ENCODE assay signal across 1 mouse cellular context in genomic region chr11:86614607-86615006, GRCm38 (mm10).
TF ChIP-seq lines count a peak whose summit lies in the region.

No protein-coding gene starts in this region.

TF ChIP-seq in CH12.LX, 34 proteins besides CTCF, POLR2A, EP300 and RAD21 (continued from another document):
- TF ChIP-seq BHLHE40 (IDR thresholded peaks at IDR 0.05; ENCODE audit: low read depth, low read length) (0 out of 2 replicates have a peak, but pooled peaks have one; percentile 4), CHD1 (IDR thresholded peaks at IDR 0.05; ENCODE audit: low read depth, low read length) (0 out of 2 replicates have a peak, but pooled peaks have one; percentile 2), MAZ (IDR thresholded peaks at IDR 0.05; ENCODE audit: low read depth, low read length) (no peak)
